Mouse (Mus musculus) kidney, adult 2 months (tissue): ENCODE results near the gene Tenm4.

Source experiments
- CTCF ChIP-seq: fragments of 200-500 bp; conservative IDR thresholded peaks from 2 replicates; pipeline ENCODE4 v1.5.1; 2011; ENCODE audit warnings: low read depth, mild to moderate bottlenecking, control low read depth, low read length, moderate library complexity, mixed read lengths; ENCODE audit not compliant: insufficient read depth, insufficient read length
- POLR2A ChIP-seq: fragments of 200-500 bp; IDR thresholded peaks from one replicate; pipeline ENCODE4 v1.6.1; 2011; ENCODE audit warnings: low read depth, low read length, control low read depth

DNA sequence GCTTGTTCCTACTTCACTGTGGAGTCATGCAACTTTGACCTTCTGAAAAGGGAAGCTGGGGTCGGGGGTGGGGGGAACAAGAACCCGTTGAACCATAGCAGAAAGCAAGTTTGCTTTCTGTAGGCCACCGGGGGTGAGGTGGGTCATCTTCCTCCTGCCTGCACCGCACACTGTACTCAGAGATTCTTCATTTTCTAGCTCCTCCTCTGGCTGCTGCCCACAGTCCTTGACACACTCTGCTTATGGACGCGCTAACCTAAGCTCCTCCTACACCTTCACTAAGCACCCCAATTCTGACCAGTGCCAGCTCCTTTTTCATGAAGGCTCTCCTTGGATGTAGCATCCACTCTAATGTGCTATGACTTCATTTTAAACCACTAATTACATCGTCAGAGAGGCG lies 311.9 kb downstream of the Tenm4 start:
- TF ChIP-seq CTCF = no peak
- no peak for TF ChIP-seq POLR2A
